Mouse (Mus musculus) urinary bladder, postnatal 25 days (tissue): ENCODE data around the gene Rd3l.

ENCODE experiments used
- DNase-seq: peaks from one replicate; pipeline ENCODE4 v3.0.0; 2022; ENCODE audit warnings: low spot score

The Rd3l gene

DNA sequence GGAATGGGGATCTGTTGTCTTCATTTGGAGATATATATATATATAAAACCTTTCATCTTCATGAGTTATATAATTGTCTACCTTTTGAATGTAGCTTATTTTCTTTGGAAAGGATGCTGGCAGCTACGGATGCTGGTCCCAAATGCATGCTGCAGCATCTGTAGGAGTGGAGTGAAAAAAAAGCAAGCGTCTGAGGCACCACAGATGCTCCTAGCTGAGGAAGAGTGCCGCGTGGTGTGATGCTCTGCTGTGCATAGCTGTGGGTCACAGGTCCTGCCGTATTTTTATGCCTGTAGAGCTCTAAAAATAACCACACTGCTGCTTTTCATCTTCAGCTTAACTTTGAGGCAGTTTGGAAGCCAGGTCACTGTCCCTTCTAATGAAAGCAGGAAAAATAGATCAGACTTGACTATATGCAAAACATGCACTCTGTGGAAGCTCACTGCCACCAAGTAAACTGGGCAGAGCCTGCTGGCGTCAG lies at the start of gene Rd3l:
Gene Rd3l, minus strand, starts transcription at position 431 of the 481 bp plus-strand sequence.
- DNase-seq: no peak

DNA sequence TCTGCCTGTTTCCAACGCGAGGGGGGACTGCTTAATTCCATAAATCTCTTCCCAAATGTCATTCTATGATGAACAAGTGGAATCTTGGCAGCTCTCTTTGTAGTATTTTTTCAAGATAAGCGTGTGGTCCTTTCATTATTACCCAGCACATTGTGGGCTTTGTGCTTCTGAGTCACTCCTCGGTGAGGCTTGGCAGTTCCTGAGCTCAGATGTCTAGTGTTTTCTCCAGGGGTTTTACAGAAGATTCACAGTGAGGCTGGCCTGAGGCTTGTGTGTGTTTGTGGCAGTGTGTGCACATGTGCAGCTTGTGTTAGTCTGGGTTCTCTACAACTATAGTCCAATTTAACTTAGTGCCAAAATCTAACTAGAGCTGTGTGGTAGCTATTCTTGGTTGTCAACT lies 46.3 kb upstream of the Rd3l start:
- DNase-seq: no peak

DNA sequence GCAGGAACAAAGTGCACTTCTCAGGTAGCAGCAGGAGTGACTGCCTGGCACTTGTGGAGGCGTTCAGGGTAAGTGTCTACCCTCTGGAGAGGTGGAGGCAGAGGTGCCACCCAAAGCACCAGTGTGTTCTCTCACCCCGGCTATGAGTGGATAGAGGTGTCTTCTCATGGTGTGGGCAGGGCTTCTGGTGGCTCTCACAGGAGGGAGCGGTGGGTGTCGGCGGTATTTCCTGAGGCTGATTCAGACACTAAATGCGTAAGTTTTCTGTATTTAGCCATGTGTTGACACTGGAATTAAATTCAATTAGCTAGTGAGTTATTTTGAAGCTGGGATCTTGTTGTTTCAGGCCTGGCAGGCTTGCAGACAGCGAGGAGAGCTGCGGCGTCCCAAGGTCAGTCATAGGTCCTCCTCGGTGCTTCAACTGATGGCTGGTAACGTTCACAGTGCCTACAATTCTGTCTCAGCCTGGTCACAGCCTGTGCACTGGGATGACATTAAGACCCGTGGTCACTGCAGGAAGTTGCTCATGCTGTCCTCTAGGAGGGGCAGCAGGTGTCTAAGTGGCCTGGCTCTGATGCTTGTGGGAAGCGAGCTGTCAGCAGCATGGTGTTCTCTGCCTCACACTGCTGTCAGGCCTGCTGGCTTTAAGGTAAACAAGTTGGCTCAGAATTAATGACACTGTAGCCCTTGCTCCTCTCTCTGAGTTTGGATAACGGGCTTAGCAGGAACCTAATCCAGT lies 45.0 kb upstream of the Rd3l start:
- DNase-seq: no peak

DNA sequence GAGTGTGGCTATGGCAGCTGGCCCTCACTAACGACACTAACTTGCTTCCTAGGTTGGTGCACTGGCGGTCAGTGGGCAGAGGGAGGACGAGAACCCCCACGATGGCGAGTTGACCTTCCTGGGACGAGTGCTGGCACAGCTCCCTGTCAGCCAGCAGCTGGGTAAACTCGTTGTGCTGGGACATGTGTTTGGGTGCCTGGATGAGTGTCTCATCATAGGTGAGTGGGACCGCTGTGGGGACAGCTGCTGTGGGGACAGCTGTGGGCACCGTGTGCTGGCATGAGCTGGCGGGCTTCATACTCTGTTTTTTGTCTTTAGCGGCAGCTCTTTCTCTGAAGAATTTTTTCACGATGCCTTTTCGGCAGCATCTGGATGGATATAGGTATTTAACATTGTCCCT lies 44.3 kb upstream of the Rd3l start:
- no peak for DNase-seq

DNA sequence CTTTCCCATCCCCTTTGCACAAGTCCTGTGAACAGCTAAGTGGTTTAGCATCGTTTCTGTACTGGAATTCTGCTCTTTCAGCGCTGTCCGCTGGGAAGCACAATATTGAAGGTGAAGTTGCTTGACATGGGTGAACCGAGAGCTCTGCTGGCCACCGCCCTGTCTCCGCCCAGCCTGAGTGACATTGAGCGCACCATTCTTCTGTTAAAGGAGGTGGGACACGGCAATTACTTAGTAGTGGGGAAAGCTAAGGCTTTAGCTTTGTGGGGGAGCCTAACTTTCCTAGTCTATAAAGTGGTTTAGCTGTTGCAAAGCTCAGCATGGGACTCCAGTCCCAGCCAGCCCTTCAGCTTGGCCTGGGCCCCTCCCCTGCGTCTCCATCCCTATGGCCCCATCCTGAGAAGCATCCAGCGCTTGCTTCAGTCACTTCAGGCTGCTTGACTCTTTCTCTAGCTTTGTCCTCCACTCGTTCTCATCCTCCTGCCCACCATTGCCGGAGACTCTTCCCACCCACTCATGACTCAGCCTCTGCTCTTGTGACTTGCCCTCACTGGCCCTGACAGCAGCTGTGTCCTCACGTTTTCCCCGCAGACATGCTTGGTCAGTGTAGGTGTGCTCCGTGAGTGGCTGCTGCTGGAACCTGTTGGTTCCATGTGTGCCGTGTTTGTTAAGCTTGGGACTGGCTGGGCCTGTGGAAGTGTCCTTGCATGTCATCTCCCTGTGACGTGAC lies 43.6 kb upstream of the Rd3l start:
- no peak for DNase-seq

DNA sequence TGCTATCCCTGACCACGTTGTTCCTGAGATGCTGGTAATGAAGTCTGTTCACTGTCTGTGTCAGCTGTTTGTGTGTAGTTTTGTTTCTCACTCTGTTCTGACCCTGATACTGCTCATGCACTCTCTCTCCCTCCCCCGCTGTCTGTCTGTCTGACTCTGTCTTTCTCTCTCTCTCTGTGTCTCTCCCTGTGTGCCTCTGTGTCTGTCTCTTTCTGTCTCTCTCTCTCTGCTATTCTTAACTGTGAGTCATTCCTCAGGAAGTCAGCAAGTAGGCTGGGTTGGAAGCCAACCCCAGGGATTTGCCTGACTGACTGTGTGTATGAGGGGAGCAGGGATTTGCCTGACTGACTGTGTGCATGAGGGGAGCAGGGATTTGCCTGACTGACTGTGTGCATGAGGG lies 42.2 kb upstream of the Rd3l start:
- DNase-seq: no peak

DNA sequence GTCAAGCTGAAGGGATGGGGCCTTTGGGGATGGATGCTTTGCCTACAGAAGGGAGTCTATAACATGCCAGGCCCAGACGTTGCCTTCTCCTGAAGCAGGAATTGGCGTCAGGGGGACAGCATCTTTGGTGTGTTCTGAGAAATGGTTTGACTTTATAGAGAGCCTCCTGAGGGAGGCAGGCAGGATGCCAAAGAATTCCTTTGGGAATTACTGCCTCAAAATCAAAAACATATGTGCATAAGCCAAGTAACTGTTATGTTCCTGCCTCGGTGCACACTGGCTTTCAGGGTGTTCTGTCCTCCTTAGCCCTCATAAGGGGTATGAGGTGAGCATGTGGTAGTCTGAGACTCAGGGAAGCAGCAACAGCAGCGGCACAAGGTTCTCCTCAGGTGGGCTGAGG lies 35.2 kb upstream of the Rd3l start:
- no peak for DNase-seq

DNA sequence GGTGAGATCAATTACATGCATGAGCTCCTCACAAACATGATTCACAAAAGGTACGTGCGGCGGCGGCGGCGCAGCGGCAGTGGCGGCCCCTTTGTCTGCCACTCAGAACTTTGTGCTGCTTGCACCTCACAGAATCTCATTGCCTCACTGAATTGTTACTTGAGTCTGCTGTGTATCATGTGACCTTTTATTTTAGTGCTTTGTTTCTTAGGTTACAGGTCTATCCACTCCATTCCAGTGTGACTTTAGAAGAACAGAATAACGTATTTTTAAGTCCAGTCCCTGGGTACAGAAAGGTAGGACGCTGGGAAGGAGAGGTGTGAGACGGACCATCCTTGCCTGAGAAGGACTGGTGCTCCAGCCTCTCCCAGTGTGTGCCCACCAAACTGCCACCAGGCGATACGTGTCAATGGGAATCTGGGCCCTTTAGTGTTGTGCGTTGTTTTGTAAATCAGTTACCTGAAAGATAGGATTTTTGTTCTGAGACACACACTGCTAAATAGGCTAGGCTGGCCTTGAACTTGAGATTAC lies 32.2 kb upstream of the Rd3l start:
- DNase-seq: no peak

DNA sequence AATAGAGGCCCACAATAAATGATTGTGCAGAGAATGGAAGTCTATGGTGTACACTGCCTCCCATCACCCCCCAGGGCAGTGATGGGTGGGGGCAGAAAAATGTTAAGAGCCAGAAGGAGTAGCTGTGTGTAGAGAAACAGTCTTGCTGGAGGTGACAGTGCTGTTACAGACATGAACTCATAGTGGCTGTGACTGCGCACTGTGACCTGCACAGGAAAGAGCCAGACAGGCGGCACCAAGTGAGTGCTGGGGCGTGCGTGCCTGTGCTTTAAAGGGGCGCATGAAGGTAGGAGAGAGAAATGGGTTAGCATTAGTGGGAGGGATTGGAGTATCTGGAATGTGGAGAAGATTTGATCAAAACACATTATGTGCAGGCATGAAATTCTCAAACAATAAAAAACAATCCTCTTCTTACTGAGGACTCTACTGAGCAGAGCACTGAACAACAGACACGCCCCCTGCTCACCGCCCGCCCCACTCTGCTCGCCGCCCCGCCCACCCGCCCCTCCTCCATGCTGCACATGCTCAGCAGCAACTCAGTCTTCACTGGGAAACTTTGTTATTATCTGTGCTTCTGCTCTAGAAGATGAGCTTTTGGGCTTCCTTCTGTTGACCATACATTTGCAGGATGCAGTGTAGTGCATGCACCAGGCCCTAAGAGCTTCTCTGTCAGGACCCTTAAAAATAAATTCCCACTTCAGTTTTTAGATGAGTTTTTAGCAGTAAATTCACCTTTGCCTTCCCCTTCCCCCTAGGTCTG lies 31.6 kb upstream of the Rd3l start:
- DNase-seq: no peak

DNA sequence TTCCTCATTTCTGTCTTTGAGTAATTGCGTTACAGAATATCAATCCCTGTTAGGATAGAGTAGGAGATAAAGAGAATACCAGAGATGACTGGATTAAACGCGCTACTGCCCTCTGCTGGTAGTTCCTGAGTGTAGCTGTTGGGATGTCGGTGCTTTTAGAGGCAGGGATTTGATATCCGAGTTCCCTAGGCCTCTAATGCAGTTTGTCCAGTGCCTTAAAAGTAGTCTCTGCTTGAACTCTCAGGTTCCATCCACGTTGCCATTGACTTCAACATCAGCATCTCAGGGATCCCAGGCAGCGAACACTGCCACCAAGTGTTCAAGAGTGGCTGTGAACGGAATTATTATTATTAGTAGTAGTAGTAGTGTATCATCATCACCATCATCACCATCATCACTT lies 20.1 kb upstream of the Rd3l start:
- peak; percentile 67 for DNase-seq

DNA sequence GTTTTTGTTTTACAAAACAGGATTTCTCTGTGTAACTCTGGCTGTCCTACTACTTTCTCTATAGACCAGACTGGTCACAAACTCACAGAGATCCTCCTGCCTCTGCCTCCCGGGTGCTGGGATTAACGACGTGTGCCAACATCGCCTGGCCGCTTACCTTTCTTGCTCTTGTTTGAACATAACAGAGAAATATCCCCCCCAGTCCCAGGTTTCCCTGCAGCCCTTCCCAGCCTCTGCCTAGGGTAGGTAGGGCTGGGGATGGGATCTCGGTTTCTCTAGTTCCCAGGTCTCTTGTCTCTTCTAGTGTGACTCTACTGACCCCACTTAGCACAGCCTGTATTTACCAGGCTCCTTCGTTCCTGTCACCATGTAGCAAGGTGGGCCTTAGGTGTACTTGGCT lies 18.6 kb upstream of the Rd3l start:
- DNase-seq: no peak

DNA sequence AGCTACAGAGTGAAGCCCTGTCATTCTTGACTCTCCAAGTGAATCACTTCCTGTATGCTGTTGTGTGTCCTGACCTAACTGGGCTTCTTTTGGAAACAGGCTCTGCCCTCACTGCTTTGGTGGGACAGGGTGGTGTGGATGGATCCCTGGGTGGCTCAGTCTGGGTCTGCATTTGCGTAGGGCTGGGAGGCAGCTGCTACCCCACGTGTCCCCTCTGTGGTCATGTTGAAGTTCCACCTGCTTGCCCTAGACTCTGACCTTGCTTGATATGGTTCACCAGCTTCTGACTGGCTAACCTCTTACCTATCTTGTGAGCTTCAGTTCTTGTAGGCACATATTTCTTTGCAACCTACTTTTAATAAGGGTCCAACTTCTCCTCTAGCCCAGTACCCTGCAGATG lies 14.0 kb upstream of the Rd3l start:
- no peak for DNase-seq

DNA sequence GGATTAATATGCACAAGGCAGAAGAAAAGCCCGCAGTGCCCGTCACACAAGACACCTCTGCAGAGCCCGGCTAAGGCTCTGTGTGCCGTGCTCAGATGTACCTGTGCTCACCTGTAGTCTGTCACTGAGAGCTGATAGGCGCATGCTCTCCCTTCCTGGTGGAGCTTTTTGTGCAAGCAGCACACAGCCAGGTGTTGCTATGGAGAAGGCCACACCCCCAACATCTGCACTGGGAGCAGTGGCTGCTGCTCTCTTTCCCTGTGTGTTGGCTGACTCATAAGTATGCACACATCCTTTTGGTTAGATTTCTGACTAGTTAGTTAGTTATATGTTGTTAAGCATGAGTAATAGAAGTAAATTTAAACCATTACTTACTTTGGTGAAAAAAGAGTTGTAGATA lies 11.5 kb upstream of the Rd3l start:
- no peak for DNase-seq

DNA sequence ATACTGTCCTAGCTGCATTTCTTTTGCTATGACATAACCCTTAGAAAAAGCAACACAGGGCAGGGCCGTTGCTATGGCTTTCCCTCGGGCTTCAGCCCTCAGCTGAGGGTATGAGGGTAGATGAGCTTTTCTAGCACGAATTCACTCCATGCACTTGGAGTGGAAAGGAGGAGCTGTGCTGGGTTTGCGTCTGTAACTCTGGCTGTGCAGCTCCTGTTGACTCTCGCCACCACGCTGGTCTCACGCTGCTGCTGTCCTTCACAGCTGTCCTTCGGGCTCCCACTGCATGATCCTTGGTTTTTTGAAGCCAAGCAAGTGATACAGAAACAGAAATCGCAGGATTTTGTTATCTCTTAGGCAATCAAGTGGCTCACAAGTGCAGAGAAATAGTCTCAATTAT lies 5.6 kb upstream of the Rd3l start:
- no peak for DNase-seq

DNA sequence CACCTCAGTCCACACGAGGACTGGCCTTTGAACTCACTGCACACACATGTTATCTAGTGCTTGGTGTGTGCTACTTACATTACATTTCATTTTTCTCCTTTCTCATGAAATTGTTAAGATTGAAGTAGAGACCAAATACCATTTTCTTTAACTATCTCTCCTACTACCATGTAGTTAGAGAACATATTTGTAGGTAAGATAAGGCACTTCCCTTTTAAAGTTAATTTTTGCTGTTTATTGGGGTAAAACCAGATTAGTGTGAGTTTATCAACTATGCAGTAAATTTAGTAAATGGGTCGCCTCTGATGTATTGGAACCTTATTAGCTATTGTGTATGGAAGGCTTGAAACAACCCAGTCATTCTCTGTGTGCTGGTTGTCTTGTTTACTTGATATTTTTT lies 2.0 kb upstream of the Rd3l start:
- DNase-seq: no peak

DNA sequence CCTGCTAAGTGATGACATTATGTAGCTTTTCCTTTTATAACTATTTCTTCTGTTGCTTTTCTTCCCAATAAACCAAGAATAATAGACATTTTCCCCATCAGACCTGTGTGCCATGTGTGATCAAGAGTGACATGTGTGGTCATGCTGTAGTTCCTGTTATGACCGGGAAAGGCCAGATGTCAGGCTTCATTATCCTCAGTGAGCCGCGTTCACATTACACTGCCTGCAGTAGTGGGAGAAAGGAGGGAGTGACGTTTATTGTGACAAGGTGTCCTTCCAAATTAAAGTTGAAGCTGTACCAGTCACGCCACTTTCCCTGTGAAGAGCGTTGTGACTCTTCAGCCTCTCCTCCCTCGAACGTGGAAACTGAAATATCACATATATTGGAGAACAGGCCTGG lies 714 bp upstream of the Rd3l start:
- no peak for DNase-seq

DNA sequence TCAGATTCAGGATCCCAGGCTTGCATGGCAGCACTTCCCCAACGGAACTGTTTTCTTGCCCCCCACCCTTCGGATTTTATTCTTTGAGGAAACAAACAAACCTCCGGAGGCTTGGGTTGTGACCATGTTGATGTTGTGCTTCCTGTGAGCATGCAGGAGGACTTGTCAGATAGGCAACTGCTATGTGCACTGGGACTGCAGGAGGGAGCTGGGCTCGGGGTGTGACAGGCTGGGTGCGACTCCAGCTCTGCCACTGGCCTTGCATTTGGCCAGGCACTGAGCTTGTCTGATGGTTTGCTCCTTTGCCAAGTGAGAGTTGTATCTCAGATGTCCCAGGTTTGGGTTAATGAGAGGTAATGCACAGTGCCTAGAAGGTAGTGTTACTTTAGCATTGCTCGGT lies 2.8 kb downstream of the Rd3l start:
- DNase-seq: no peak

DNA sequence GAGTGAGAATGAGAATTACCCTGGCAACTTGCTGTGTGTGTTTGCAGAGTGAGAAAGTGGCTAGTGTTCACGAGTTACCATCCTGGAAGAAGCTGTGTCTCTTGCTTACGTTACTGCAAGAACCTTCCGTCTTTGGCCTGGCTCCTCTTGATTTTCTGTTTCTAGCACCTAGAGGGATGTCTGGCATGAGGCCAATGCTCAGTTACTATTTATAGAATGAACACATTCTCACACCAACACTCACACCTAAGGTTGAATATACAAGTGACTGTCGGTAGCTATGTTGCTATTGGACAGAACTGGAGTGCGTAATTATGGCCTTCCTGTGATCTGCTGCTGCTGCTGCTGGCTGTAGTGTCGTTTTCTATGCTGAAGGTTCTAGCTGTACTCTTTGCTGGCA lies 4.0 kb downstream of the Rd3l start:
- no peak for DNase-seq

DNA sequence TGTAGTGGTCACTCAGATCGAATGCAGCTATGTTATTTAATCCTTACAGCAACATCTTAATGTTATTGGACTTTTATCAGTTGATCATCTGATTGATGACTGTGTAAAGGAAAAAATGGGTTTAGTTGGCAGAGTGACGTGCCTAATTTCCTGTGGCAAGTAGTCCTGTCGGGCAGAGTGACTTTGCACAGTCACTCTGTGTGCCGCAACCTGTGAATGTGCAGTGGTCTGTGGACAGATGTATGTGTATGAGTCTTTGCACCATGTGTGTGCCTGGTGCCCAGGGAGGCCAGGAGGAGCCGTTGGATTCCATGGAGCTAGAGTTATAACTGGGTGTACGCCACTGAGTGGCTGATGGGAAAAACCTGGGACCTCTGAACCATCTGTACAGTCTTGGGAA lies 6.5 kb downstream of the Rd3l start:
- no peak for DNase-seq

DNA sequence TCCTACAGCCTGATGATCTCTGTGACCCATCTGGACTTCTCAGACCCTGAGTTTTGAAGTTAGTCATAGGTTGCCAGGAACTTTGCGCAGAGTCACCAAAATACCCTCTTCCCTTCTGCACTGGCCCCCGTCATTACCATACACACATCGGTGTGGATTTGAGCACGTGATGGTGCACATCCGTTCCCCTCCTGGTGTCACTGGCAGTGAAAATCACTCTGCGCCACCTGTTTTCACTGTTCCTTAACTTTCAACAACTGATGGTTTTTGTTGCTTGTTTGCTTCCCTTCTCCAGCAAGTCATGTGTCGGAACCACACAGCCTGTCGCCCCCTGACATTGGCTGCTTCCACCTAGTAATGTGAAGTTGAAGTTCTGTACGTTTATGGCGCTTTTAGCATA lies 8.6 kb downstream of the Rd3l start:
- DNase-seq: no peak

DNA sequence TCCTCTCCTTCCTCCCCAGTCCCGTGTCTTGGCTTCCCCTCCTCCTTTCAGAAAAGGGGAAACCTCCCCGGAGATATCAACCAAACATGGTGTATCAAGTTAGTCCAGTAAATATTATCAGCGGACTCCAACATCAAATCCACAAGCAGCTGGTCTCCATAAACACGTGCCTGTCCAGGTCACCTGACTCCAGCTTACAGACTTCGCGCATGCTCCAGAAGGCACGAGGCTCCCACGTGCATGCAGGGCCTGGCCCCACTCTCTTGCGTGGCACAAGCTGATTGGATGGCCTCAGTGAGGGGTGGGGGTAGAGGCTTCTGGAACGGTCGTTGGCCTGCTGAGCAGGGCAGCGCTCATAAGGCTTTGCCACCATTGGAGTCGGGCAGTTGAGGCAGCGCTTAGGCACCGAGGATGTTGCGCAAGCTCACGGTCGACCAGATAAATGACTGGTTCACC lies 9.9 kb downstream of the Rd3l start, which contains the start of gene Tdrd9:
Gene Tdrd9, plus strand, starts transcription at position 329 of the 456 bp plus-strand sequence.
- no peak for DNase-seq

DNA sequence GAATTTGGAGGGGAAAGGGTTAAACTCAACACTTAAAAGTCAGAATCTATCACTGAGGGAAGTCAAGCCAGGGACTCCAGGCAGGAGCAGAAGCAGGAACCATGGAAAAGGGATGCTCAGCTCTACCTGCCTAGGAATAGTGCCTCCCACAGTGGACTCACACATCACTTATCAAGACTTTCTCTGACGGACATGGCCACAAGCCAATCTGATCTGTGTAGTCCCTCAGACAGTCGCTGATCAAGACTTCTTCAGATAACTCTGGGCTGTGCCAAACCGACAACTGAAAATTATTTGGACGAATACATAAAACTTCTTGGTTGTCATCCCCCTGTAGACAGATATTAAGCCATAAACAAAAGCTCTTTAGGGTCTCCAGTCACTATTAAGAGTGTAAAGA lies 11.0 kb downstream of the Rd3l start:
- no peak for DNase-seq
